Mouse (Mus musculus): ENCODE results near the gene Eif3a. TPM values are rescaled to one million over a fixed set of nuclear protein-coding genes. Genes with fewer than 3 reads are reported as not detected.

Gene Eif3a
- polyA plus RNA-seq, 1 experiment from 2014 or later, result 123 TPM

DNA sequence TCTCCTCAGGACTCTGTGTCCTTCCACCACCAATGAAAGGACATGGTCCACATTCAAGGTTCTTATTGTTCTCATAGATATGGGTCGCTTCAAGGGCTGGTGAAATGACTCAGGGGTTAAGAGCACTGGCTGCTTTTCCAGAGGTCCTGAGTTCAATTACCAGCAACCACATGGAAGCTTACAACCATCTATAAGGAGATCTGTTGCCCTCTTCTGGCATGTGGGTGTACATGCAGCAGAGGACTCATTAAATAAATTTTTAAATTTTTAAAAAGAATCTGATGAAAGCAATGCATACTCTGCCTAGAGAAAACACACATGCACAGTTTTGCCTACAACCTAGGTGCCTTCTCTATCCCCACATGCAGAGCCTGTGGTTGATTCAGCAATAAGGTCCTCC is 49.9 kb downstream of the Eif3a start:
- Histone ChIP-seq H3K4me2 (ENCODE audit: low read length) (no peak overlapping the region), H3K9me3 (ENCODE audit: control insufficient read depth, low read length) (no peaks in the 10 kb centered on the region), H3K4me3 (replicated peaks; ENCODE audit: low read length) (no peak overlapping the region), H3K27ac (ENCODE audit: low read length) (no peak overlapping the region), H3K27me3 (replicated peaks; ENCODE audit: control insufficient read depth, insufficient read depth, low read length) (no peaks in the 10 kb centered on the region), H3K4me1 (replicated peaks; ENCODE audit: control insufficient read depth, insufficient read depth, low read length) (no peaks in the 10 kb centered on the region), H3K36me3 (ENCODE audit: control insufficient read depth, insufficient read depth) (no peaks in the 10 kb centered on the region), H3K9ac (replicated peaks; ENCODE audit: low read depth, low read length) (no peak overlapping the region)
- WGBS, result 53% methylated on average over 1 of the region's 1 CpGs
- ATAC-seq, result no peak

DNA sequence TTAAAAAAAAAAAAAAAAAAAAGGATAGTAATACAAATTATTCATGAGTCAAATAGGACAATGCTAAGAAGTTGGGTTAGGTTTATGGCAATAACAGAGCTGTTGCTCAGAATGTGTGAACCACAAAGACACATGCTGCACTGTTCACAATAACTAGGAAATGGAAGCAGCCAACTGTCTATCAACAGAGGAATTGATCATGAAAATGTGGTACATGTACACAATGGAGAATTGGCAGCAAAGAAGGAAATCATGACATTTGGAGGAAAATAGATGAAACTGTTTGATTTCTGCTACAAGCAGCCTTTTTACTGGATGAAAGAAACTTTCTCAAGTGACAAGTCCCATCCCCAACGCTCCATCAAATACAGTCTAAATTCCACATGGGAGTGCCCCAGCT is 58.5 kb downstream of the Eif3a start:
- Histone ChIP-seq H3K9ac (replicated peaks; ENCODE audit: low read depth, low read length) (no peak overlapping the region), H3K4me2 (ENCODE audit: low read length) (no peak overlapping the region), H3K27me3 (replicated peaks; ENCODE audit: control insufficient read depth, insufficient read depth, low read length) (no peaks in the 10 kb centered on the region), H3K27ac (ENCODE audit: low read length) (no peak overlapping the region), H3K4me1 (replicated peaks; ENCODE audit: control insufficient read depth, insufficient read depth, low read length) (no peaks in the 10 kb centered on the region), H3K9me3 (ENCODE audit: control insufficient read depth, low read length) (no peaks in the 10 kb centered on the region), H3K4me3 (replicated peaks; ENCODE audit: low read length) (no peak overlapping the region), H3K36me3 (ENCODE audit: control insufficient read depth, insufficient read depth) (no peaks in the 10 kb centered on the region)
- WGBS, result 90% methylated on average over 1 of the region's 1 CpGs
- ATAC-seq, result no peak

DNA sequence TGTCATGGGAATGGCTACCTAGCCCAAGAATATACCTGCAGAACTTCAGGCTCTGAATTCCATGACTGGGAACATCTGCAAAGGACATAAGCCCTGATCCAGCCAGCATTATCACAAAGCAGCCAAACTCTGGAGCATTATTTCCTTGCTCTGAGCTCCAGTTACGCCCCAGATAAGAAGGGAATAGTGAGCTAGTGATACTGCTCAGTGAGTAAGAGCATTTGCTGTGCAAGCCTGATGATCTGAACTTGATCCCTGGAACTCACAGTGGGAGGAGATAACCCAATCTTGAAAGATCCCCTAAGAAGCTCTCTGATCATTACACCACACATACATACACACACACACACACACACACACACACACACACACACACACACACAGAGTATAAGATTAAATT is 59.2 kb downstream of the Eif3a start:
- no peaks in the 10 kb centered on the region for H3K36me3 ChIP-seq (ENCODE audit: control insufficient read depth, insufficient read depth)
- no peak overlapping the region for H3K4me3 ChIP-seq (replicated peaks; ENCODE audit: low read length)
- 80% methylated on average over 1 of the region's 1 CpGs for WGBS
- H3K27me3 ChIP-seq (replicated peaks; ENCODE audit: control insufficient read depth, insufficient read depth, low read length), result no peaks in the 10 kb centered on the region
- H3K4me1 ChIP-seq (replicated peaks; ENCODE audit: control insufficient read depth, insufficient read depth, low read length), result no peaks in the 10 kb centered on the region
- no peak overlapping the region for H3K27ac ChIP-seq (ENCODE audit: low read length)
- H3K9ac ChIP-seq (replicated peaks; ENCODE audit: low read depth, low read length), result no peak overlapping the region
- H3K4me2 ChIP-seq (ENCODE audit: low read length), result no peak overlapping the region
- ATAC-seq, result no peak
- H3K9me3 ChIP-seq (ENCODE audit: control insufficient read depth, low read length), result no peaks in the 10 kb centered on the region

DNA sequence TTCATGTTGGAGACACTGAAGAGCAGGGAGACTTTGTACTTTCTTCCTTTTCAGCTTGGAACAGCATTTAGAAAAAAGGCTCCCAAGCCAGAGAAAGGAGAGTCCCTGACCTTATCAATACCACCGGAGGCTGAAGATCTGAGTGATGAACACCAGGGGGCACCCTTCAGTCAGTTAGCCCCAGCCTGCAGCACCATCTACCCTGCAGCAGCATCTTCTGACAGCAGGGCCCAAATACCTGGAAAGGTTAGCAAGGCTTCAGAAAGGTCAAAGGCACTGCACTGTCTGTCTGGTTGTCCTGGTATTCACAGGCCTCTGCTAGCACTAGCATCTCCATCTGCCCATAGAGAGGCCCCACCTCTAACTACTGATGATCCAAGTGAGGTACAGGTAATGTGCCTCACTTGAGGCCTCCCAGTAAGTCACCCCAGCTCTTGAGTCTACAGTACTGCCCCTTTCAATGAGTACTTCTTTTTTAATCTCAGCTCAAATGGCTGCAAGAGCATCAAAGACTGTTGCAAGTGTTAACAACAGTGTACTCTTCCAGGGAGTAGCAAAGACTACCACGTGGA is 60.1 kb downstream of the Eif3a start:
- Histone ChIP-seq H3K36me3 (ENCODE audit: control insufficient read depth, insufficient read depth) (no peaks in the 10 kb centered on the region), H3K4me3 (replicated peaks; ENCODE audit: low read length) (no peak overlapping the region), H3K9me3 (ENCODE audit: control insufficient read depth, low read length) (no peaks in the 10 kb centered on the region), H3K9ac (replicated peaks; ENCODE audit: low read depth, low read length) (no peak overlapping the region), H3K27ac (ENCODE audit: low read length) (no peak overlapping the region), H3K4me1 (replicated peaks; ENCODE audit: control insufficient read depth, insufficient read depth, low read length) (no peaks in the 10 kb centered on the region), H3K4me2 (ENCODE audit: low read length) (no peak overlapping the region), H3K27me3 (replicated peaks; ENCODE audit: control insufficient read depth, insufficient read depth, low read length) (no peaks in the 10 kb centered on the region)
- WGBS, result 39% methylated on average over 2 of the region's 2 CpGs
- no peak for ATAC-seq

GRCm38 (mm10) chr19:60716381-60716780 is 74.1 kb downstream of the Eif3a start:
- Histone ChIP-seq H3K4me2 (ENCODE audit: low read length) (no peak overlapping the region), H3K9ac (replicated peaks; ENCODE audit: low read depth, low read length) (no peak overlapping the region), H3K27ac (ENCODE audit: low read length) (no peak overlapping the region), H3K36me3 (ENCODE audit: control insufficient read depth, insufficient read depth) (no peaks in the 10 kb centered on the region), H3K27me3 (replicated peaks; ENCODE audit: control insufficient read depth, insufficient read depth, low read length) (no peaks in the 10 kb centered on the region), H3K4me1 (replicated peaks; ENCODE audit: control insufficient read depth, insufficient read depth, low read length) (peaks cover 3% of the 10 kb centered on the region), H3K4me3 (replicated peaks; ENCODE audit: low read length) (no peak overlapping the region), H3K9me3 (ENCODE audit: control insufficient read depth, low read length) (no peaks in the 10 kb centered on the region)
- no peak for ATAC-seq
- 73% methylated on average over 2 of the region's 2 CpGs for WGBS

DNA sequence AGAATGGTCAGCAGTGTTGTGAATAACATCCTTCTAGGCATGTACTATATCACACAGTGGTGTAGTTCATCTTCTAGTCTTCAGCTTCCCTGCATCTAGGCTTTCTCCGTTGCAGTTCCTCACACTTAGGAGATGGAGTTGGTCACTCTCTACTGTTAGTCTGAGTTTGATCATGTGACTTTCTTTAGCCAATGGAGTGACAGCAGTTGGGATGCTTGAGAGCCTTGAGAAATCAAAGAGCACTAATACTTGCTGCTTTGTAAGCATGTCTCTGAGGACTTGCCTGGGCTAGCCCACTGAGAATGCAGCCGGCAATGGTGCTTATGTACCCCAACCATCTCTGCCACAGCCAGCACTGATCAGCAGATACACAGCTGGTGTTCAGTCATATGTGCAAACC is 77.9 kb downstream of the Eif3a start:
- WGBS, result 87% methylated on average over 2 of the region's 2 CpGs
- Histone ChIP-seq H3K36me3 (ENCODE audit: control insufficient read depth, insufficient read depth) (no peaks in the 10 kb centered on the region), H3K4me2 (ENCODE audit: low read length) (no peak overlapping the region), H3K9ac (replicated peaks; ENCODE audit: low read depth, low read length) (no peak overlapping the region), H3K4me1 (replicated peaks; ENCODE audit: control insufficient read depth, insufficient read depth, low read length) (peaks cover 3% of the 10 kb centered on the region), H3K27me3 (replicated peaks; ENCODE audit: control insufficient read depth, insufficient read depth, low read length) (no peaks in the 10 kb centered on the region), H3K4me3 (replicated peaks; ENCODE audit: low read length) (no peak overlapping the region), H3K9me3 (ENCODE audit: control insufficient read depth, low read length) (no peaks in the 10 kb centered on the region), H3K27ac (ENCODE audit: low read length) (no peak overlapping the region)
- ATAC-seq, result no peak

Small RNA genes within 50 kb of the gene (microRNA-seq; reads per million reads assigned to microRNA genes)
- gene mmu-mir-3084-1, result not detected

Other genes with a start within 250 kb of the Eif3a start
- gene Cacul1, start 209.6 kb downstream of the Eif3a start, polyA plus RNA-seq (2015; fragmentation: Nextera tagmentation; extraction: Ambion mirVana), result 17.6 and 21.7 TPM in 2 replicates
- gene Nanos1, start 34.7 kb downstream of the Eif3a start, polyA plus RNA-seq (2015; fragmentation: Nextera tagmentation; extraction: Ambion mirVana), result 11.5 and 13.0 TPM in 2 replicates
- gene Fam45a, start 20.9 kb upstream of the Eif3a start, polyA plus RNA-seq (2015; fragmentation: Nextera tagmentation; extraction: Ambion mirVana), result 42.9 and 43.6 TPM in 2 replicates
- 9.8 and 10.6 TPM in 2 replicates for gene Sfxn4, start 70.8 kb upstream of the Eif3a start, polyA plus RNA-seq (2015; fragmentation: Nextera tagmentation; extraction: Ambion mirVana)
- 73.0 and 74.1 TPM in 2 replicates for gene Prdx3, start 83.9 kb upstream of the Eif3a start, polyA plus RNA-seq (2015; fragmentation: Nextera tagmentation; extraction: Ambion mirVana)
- gene Grk5, start 99.1 kb upstream of the Eif3a start, polyA plus RNA-seq (2015; fragmentation: Nextera tagmentation; extraction: Ambion mirVana), result 2.4 and 2.9 TPM in 2 replicates